Mouse (Mus musculus) small intestine, adult 2 months (tissue): Measurements from ENCODE around the gene Prkca.

ENCODE experiments used
- CTCF ChIP-seq: fragments of 200-500 bp; IDR thresholded peaks from 2 replicates; pipeline ENCODE4 v1.5.1; 2012; ENCODE audit warnings: low read depth, mild to moderate bottlenecking, control low read depth, inconsistent platforms, low read length, moderate library complexity, mixed read lengths; ENCODE audit not compliant: insufficient replicate concordance, insufficient read length; ENCODE audit errors: extremely low read depth
- POLR2A ChIP-seq: fragments of 200-500 bp; IDR thresholded peaks from 2 replicates; pipeline ENCODE4 v1.6.1; 2012; ENCODE audit warnings: low read depth, mild to moderate bottlenecking, control low read depth, inconsistent platforms, low read length, moderate library complexity

GRCm38 (mm10) chr11:107913317-107913716 is 430.4 kb downstream of the Prkca start:
- TF ChIP-seq CTCF (no peak), POLR2A (no peak)
